Mouse (Mus musculus) liver, embryonic 14.5 days (tissue): ENCODE results near the gene Nutf2-ps1. TPM values are rescaled to one million over a fixed set of nuclear protein-coding genes. Genes with fewer than 3 reads are reported as not detected.

Experiments
- ATAC-seq: fragments of 200-750 bp; cut with Nextera tagmentation; 2 replicates; pipeline ENCODE4 v1.8.0; 2017; ENCODE audit warnings: moderate number of reproducible peaks, mild to moderate bottlenecking, moderate library complexity; ENCODE audit not compliant: insufficient read depth
- DNase-seq, 3 experiments: peaks; one replicate each; pipeline ENCODE4 v3.0.0-alpha.2; 2012 to 2013; ENCODE audit warnings: low read depth in 3 of 3, low spot score in 3 of 3
- H3K27ac ChIP-seq: fragments of 300-500 bp; sonication (generic); 2 replicates; pipeline ENCODE4 v1.5.1; 2014; ENCODE audit warnings: moderate library complexity, mild to moderate bottlenecking, control low read depth, inconsistent platforms
- H3K27me3 ChIP-seq: fragments of 300-500 bp; sonication (generic); 2 replicates; pipeline ENCODE4 v1.6.1; 2014; ENCODE audit warnings: mild to moderate bottlenecking, low read length, moderate library complexity; ENCODE audit not compliant: control insufficient read depth, insufficient read depth
- H3K36me3 ChIP-seq: fragments of 300-500 bp; sonication (generic); replicated peaks from 2 replicates; pipeline ENCODE4 v1.6.1; 2014; ENCODE audit warnings: low read depth; ENCODE audit not compliant: control insufficient read depth, insufficient read depth
- H3K4me1 ChIP-seq, 2 experiments: fragments of 200-500 bp in 1 of 2; fragments of 300-500 bp in 1 of 2; sonication (generic) in 1 of 2; replicated peaks; 2 replicates each; pipeline ENCODE4 v1.6.1; 2012 to 2014; ENCODE audit warnings: antibody characterized with exemption in 1 of 2, inconsistent platforms in 1 of 2, low read length in 1 of 2; ENCODE audit not compliant: control insufficient read depth in 2 of 2, insufficient read depth in 2 of 2
- H3K4me2 ChIP-seq: fragments of 300-500 bp; sonication (generic); 2 replicates; pipeline ENCODE4 v1.6.1; 2014; ENCODE audit warnings: low read depth, mild to moderate bottlenecking, control low read depth, moderate library complexity
- H3K4me3 ChIP-seq, 2 experiments: fragments of 200-500 bp in 1 of 2; fragments of 300-500 bp in 1 of 2; sonication (generic) in 1 of 2; 2 replicates each; pipeline ENCODE4 v1.5.1; 2012 to 2014; ENCODE audit warnings: low read depth in 2 of 2, low read length in 2 of 2, mild to moderate bottlenecking in 2 of 2, control low read depth in 1 of 2, inconsistent platforms in 1 of 2, moderate library complexity in 1 of 2; ENCODE audit not compliant: insufficient read depth in 1 of 2
- H3K9ac ChIP-seq: fragments of 300-500 bp; sonication (generic); replicated peaks from 2 replicates; pipeline ENCODE4 v1.6.1; 2014; ENCODE audit warnings: mild to moderate bottlenecking, control low read depth, moderate library complexity
- H3K9me3 ChIP-seq: fragments of 300-500 bp; sonication (generic); 2 replicates; pipeline ENCODE4 v1.6.1; 2016; ENCODE audit warnings: low read length, mixed read lengths; ENCODE audit not compliant: control insufficient read depth
- CTCF ChIP-seq: IDR thresholded peaks from 2 replicates; pipeline ENCODE4 v1.5.1; 2016; ENCODE audit warnings: antibody characterized with exemption, low read depth, control low read depth
- EP300 ChIP-seq: IDR thresholded peaks from 2 replicates; pipeline ENCODE4 v1.6.1; 2016; ENCODE audit warnings: antibody characterized with exemption, low read depth
- WGBS: fragments of 180-500 bp; shearing (Covaris S2); extraction: QIAGEN DNeasy Blood & Tissue Kit; methylation state at CpG from one replicate; pipeline ENCODE4 v1.1.7; 2014; ENCODE audit not compliant: insufficient replicate concordance; 5-methylcytosine and 5-hydroxymethylcytosine counted together
- polyA plus RNA-seq, 2 experiments: library from polyadenylated mRNA; depleted of rRNA in 1 of 2; stranded (reverse) in 1 of 2; unstranded in 1 of 2; fragments of >200 nt; fragmentation: Nextera tagmentation in 1 of 2; extraction: Ambion mirVana in 1 of 2; gene quantifications; 2 replicates each; pipeline versions ENCODE4 v1.2.1 to v1.2.3; 2012 to 2014

The Nutf2-ps1 gene
- polyA plus RNA-seq, 2 experiments: 45.0 to 167 TPM

DNA sequence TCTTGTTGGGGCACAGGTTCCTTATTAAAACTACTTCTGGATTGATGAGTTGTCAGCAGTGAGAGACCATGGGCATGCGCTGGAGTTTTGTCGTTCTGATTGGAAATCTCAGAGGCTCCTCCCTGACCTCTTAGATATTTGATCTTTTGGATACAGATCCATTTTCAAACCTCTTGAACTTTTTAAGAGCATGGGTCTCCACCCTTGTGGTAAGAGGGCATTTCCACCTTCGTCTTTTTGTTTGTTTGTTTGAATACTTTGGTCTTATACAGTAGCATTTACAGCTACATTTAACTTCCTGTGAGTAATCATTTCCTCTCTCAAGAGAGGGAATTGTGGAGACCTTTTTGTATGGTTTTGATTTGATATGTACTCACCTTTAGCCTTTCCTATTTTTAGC is 49.6 kb downstream of the Nutf2-ps1 start:
- no peaks in the 10 kb centered on the region for H3K27me3 ChIP-seq
- no peak overlapping the region for H3K9ac ChIP-seq
- ATAC-seq: no peak
- H3K36me3 ChIP-seq: no peaks in the 10 kb centered on the region
- no peak for DNase-seq
- H3K4me3 ChIP-seq: no peak overlapping the region
- H3K9me3 ChIP-seq: no peaks in the 10 kb centered on the region
- no peak for TF ChIP-seq EP300
- TF ChIP-seq CTCF: no peak
- H3K4me2 ChIP-seq: no peak overlapping the region
- H3K27ac ChIP-seq: no peak overlapping the region
- WGBS: 73% methylated on average over 3 of the region's 3 CpGs
- H3K4me1 ChIP-seq: no peaks in the 10 kb centered on the region

GRCm38 (mm10) chr19:53538796-53539195 is 50.1 kb downstream of the Nutf2-ps1 start:
- no peaks in the 10 kb centered on the region for H3K9me3 ChIP-seq
- no peak overlapping the region for H3K4me3 ChIP-seq
- no peaks in the 10 kb centered on the region for H3K36me3 ChIP-seq
- DNase-seq (no peak), ATAC-seq (no peak)
- H3K27ac ChIP-seq: no peak overlapping the region
- H3K27me3 ChIP-seq: no peaks in the 10 kb centered on the region
- H3K4me1 ChIP-seq: no peaks in the 10 kb centered on the region
- no peak overlapping the region for H3K9ac ChIP-seq
- no peak overlapping the region for H3K4me2 ChIP-seq
- 49% methylated on average over 5 of the region's 5 CpGs for WGBS
- TF ChIP-seq EP300 (no peak), CTCF (no peak)

Other genes starting within 250 kb of the Nutf2-ps1 start
- not detected in 2 replicates for gene Gm10197, start 217.3 kb downstream of the Nutf2-ps1 start, polyA plus RNA-seq (2012; rRNA removed)
- 3.0 TPM in 1 of 2 replicates, not detected in the other for gene Gm10197, start 217.3 kb downstream of the Nutf2-ps1 start, polyA plus RNA-seq (2014; fragmentation: Nextera tagmentation; extraction: Ambion mirVana)
- 5.7 and 11.5 TPM in 2 replicates for gene Smndc1, start 198.5 kb downstream of the Nutf2-ps1 start, polyA plus RNA-seq (2012; rRNA removed)
- gene Smndc1, start 198.5 kb downstream of the Nutf2-ps1 start, polyA plus RNA-seq (2014; fragmentation: Nextera tagmentation; extraction: Ambion mirVana): 17.4 and 22.1 TPM in 2 replicates
- gene Dusp5, start 60.0 kb downstream of the Nutf2-ps1 start, polyA plus RNA-seq (2012; rRNA removed): 1.0 and 1.3 TPM in 2 replicates
- 1.8 and 1.9 TPM in 2 replicates for gene Dusp5, start 60.0 kb downstream of the Nutf2-ps1 start, polyA plus RNA-seq (2014; fragmentation: Nextera tagmentation; extraction: Ambion mirVana)
- gene Smc3, start 11.3 kb upstream of the Nutf2-ps1 start, polyA plus RNA-seq (2012; rRNA removed): 12.5 and 25.2 TPM in 2 replicates
- gene Smc3, start 11.3 kb upstream of the Nutf2-ps1 start, polyA plus RNA-seq (2014; fragmentation: Nextera tagmentation; extraction: Ambion mirVana): 30.3 and 38.0 TPM in 2 replicates
- gene Rbm20, start 88.2 kb upstream of the Nutf2-ps1 start, polyA plus RNA-seq (2012; rRNA removed): 0.04 and 0.08 TPM in 2 replicates
- gene Rbm20, start 88.2 kb upstream of the Nutf2-ps1 start, polyA plus RNA-seq (2014; fragmentation: Nextera tagmentation; extraction: Ambion mirVana): 0.18 TPM in 2 replicates